Comparison of ENCODE assay signal across 14 mouse cellular contexts in the genomic region with DNA sequence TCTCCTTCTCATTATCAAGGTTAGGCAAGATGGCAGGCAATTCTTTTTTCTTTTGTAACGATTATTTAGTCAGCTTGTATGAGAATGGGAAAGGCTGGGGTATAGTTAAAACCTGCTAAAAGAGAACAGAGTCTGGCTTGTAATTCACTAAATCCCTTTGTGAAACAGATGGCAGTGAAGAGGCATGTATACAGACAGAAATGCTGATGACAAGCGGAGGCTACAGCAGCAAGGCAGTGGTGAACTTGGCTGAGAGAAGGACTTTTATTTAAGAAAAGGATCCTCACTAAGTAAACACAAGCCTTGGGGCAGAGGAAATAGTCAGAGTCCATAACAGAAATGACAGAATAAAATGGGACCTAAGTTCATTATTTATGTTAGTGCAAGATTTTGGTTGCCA.
"Had no signal": no experiment of that assay in that cellular context is flagged by ENCODE, and none has a peak within 500 bp of the region (broad histone marks: within the 10 kb centered on the region; RNA-seq: fewer than 3 reads in every experiment).

No protein-coding gene starts in this region.

- H3K27me3 ChIP-seq: kidney, embryonic 15.5 days; limb, embryonic 12.5 days; limb, embryonic 15.5 days had no signal

- ATAC-seq: liver, postnatal 0 days; lung, postnatal 0 days had no signal

- H3K27ac ChIP-seq: kidney, embryonic 15.5 days; limb, embryonic 12.5 days; limb, embryonic 15.5 days; liver, embryonic 14.5 days; macrophage had no signal

- H3K4me1 ChIP-seq: kidney, embryonic 15.5 days; limb, embryonic 12.5 days; limb, embryonic 15.5 days had no signal

- DNase-seq: kidney, postnatal 10 days; kidney, postnatal 36 days; liver, postnatal 0 days; lung, embryonic 14.5 days; midbrain, embryonic 14.5 days; thymus, adult 18-20 months; thymus, postnatal 36 days had no signal

- H3K4me2 ChIP-seq: kidney, embryonic 15.5 days; limb, embryonic 12.5 days; limb, embryonic 15.5 days; liver, embryonic 11.5 days; lung, embryonic 14.5 days had no signal

- H3K36me3 ChIP-seq: kidney, embryonic 15.5 days; limb, embryonic 12.5 days; limb, embryonic 15.5 days had no signal

- H3K9me3 ChIP-seq: kidney, embryonic 15.5 days; limb, embryonic 12.5 days; limb, embryonic 15.5 days had no signal

- H3K9ac ChIP-seq: kidney, embryonic 15.5 days; limb, embryonic 12.5 days; limb, embryonic 15.5 days; liver, embryonic 14.5 days; liver, postnatal 0 days; lung, embryonic 14.5 days had no signal

- H3K4me3 ChIP-seq: kidney, embryonic 15.5 days; limb, embryonic 12.5 days; limb, embryonic 15.5 days had no signal
